Mouse (Mus musculus): Measurements from ENCODE around the gene Plekhn1. TPM values are rescaled to one million over a fixed set of nuclear protein-coding genes. Genes with fewer than 3 reads are reported as not detected.

The Plekhn1 gene
- polyA plus RNA-seq, 1 experiment = 16.1 TPM

DNA sequence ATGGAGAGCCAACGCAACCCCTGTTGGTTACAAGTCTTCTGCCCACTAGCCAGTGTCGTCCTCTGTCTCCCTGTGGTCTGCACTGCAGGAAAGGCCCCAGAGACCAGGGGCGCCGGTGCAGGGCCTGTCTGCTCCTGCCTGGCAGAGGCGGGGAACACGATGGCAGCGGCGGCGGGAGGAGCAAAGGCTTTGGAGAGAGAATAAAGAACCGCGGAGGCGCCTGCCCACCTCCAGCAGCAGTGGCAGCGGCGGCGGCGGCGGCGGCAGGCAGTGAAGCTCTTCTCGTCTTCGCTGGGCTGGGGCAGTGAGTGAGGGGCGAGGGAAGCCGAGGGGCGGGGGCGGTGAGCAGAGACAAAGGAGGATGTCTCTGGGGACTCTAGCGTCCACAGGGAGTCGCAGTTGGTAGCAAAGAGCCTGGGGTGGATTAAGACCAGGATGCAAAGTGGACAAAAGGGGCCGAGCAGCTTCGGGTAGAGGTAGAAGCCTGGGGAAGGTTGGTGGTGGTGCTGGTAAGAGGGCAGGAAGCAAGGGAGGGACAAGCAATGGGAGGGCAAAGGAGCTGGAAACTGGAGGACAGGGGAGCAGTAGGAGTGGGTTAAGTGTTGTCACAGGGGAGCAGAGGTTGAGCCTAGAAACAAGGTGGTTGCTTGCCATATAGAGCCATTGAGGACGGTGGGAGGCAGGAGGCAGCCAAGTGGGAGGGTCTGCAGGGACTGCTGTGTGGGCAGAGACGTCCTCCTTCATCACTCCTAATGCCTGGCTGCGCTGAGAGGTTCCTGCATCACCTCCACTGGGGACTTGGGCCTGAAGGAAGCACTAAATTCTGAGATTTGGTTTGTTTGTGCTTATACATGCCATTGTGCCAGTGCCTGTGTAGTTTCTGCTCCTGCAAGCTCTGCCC is 48.5 kb downstream of the Plekhn1 start:
- H3K4me1 ChIP-seq = peaks cover 40% of the 10 kb centered on the region
- peaks cover 2% of the 10 kb centered on the region for H3K36me3 ChIP-seq (replicated peaks; ENCODE audit: low read length)
- no peaks in the 10 kb centered on the region for H3K9me3 ChIP-seq
- H3K27me3 ChIP-seq (replicated peaks) = peaks cover 81% of the 10 kb centered on the region
- peak overlapping the region; percentile 64 for H3K4me3 ChIP-seq (replicated peaks)
- TF ChIP-seq GATA1 (IDR thresholded peaks at IDR 0.05; ENCODE audit: borderline replicate concordance, low read length) = no peak
- no peak for TF ChIP-seq FLI1 (IDR thresholded peaks at IDR 0.05; ENCODE audit: low read length)

GRCm38 (mm10) chr4:156185456-156185949 is 49.2 kb downstream of the Plekhn1 start:
- H3K4me3 ChIP-seq (replicated peaks) = no peak overlapping the region
- TF ChIP-seq FLI1 (IDR thresholded peaks at IDR 0.05; ENCODE audit: low read length) (no peak), GATA1 (IDR thresholded peaks at IDR 0.05; ENCODE audit: borderline replicate concordance, low read length) (no peak)
- H3K36me3 ChIP-seq (replicated peaks; ENCODE audit: low read length) = peaks cover 2% of the 10 kb centered on the region
- H3K4me1 ChIP-seq = peaks cover 40% of the 10 kb centered on the region
- no peaks in the 10 kb centered on the region for H3K9me3 ChIP-seq
- peaks cover 79% of the 10 kb centered on the region for H3K27me3 ChIP-seq (replicated peaks)

GRCm38 (mm10) chr4:156184291-156184954 is 50.2 kb downstream of the Plekhn1 start:
- Histone ChIP-seq H3K9me3 (no peaks in the 10 kb centered on the region), H3K27me3 (replicated peaks) (peaks cover 75% of the 10 kb centered on the region), H3K4me1 (peaks cover 40% of the 10 kb centered on the region), H3K36me3 (replicated peaks; ENCODE audit: low read length) (peaks cover 2% of the 10 kb centered on the region), H3K4me3 (replicated peaks) (no peak overlapping the region)
- TF ChIP-seq GATA1 (IDR thresholded peaks at IDR 0.05; ENCODE audit: borderline replicate concordance, low read length) = no peak
- no peak for TF ChIP-seq FLI1 (IDR thresholded peaks at IDR 0.05; ENCODE audit: low read length)

DNA sequence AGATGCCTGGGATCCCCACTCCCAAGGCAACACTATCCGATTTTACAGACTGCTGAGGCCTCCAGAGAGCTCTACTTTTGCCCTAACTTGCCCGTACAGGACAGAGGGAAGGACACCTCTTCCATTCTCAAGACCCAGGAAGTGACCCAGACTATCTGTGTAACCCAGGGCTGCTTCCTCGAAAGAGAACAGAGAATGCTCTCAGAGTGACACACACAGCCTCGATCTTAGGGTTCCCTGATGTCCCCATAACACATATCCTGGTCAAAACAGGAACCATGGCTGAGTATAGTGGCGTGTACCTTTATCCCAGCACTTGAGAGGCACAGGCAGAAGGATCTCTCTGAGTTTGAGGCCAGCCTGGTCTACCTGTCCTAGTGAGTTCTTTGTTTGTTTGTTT is 50.9 kb downstream of the Plekhn1 start:
- no peak for TF ChIP-seq FLI1 (IDR thresholded peaks at IDR 0.05; ENCODE audit: low read length)
- TF ChIP-seq GATA1 (IDR thresholded peaks at IDR 0.05; ENCODE audit: borderline replicate concordance, low read length) = no peak
- no peak overlapping the region for H3K4me3 ChIP-seq (replicated peaks)
- H3K9me3 ChIP-seq = no peaks in the 10 kb centered on the region
- peaks cover 73% of the 10 kb centered on the region for H3K27me3 ChIP-seq (replicated peaks)
- peaks cover 8% of the 10 kb centered on the region for H3K36me3 ChIP-seq (replicated peaks; ENCODE audit: low read length)
- H3K4me1 ChIP-seq = peaks cover 37% of the 10 kb centered on the region

DNA sequence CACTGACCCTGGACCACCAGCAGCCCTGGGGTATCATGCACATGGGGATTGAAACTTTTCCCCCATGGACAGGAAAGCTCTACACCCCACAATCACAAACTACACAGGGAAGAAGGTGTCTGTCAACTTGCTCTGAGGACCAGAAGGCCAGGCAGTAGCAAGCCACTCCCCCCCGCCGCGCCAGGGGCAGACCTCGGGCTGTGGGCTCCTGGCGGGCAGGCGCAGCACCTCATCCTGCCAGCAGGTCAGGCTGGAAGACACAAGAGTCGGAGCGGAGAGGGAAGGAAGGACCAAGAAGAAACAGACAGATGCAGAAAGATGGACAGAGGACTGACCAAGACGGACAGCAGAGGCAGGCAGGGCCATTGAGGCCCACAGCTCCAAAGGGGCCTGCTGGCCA is 57.0 kb downstream of the Plekhn1 start:
- TF ChIP-seq FLI1 (IDR thresholded peaks at IDR 0.05; ENCODE audit: low read length) (no peak), GATA1 (IDR thresholded peaks at IDR 0.05; ENCODE audit: borderline replicate concordance, low read length) (no peak)
- no peaks in the 10 kb centered on the region; the same call in 1 of the 2 replicates for H3K4me1 ChIP-seq
- peaks cover 7% of the 10 kb centered on the region for H3K9me3 ChIP-seq
- peaks cover 52% of the 10 kb centered on the region for H3K27me3 ChIP-seq (replicated peaks)
- no peak overlapping the region for H3K4me3 ChIP-seq (replicated peaks)
- H3K36me3 ChIP-seq (replicated peaks; ENCODE audit: low read length) = peaks cover 47% of the 10 kb centered on the region

GRCm38 (mm10) chr4:156171828-156172227 is 62.8 kb downstream of the Plekhn1 start:
- Histone ChIP-seq H3K36me3 (replicated peaks; ENCODE audit: low read length) (peaks cover 49% of the 10 kb centered on the region), H3K4me3 (replicated peaks) (no peak overlapping the region)
- no peak for TF ChIP-seq GATA1 (IDR thresholded peaks at IDR 0.05; ENCODE audit: borderline replicate concordance, low read length)
- no peak for TF ChIP-seq FLI1 (IDR thresholded peaks at IDR 0.05; ENCODE audit: low read length)

More at GRCm38 (mm10) chr4:156171828-156172227, 62.8 kb downstream of the Plekhn1 start:
- H3K9me3 ChIP-seq = no peaks in the 10 kb centered on the region
- no peaks in the 10 kb centered on the region; the same call in 1 of the 2 replicates for H3K4me1 ChIP-seq
- peaks cover 18% of the 10 kb centered on the region for H3K27me3 ChIP-seq (replicated peaks)

Other genes starting within 250 kb of the Plekhn1 start
- gene B3galt6, start 242.2 kb downstream of the Plekhn1 start, polyA plus RNA-seq (2012; ENCODE audit: insufficient read depth, low replicate concordance) = 3.3 and 5.3 TPM in 2 replicates
- 29.6 and 45.2 TPM in 2 replicates for gene Sdf4, start 242.0 kb downstream of the Plekhn1 start, polyA plus RNA-seq (2012; ENCODE audit: insufficient read depth, low replicate concordance)
- gene Tnfrsf4, start 221.0 kb downstream of the Plekhn1 start, polyA plus RNA-seq (2012; ENCODE audit: insufficient read depth, low replicate concordance) = 2.3 and 9.4 TPM in 2 replicates
- 2.9 TPM in 1 of 2 replicates, not detected in the other for gene Tnfrsf18, start 208.7 kb downstream of the Plekhn1 start, polyA plus RNA-seq (2012; ENCODE audit: insufficient read depth, low replicate concordance)
- not detected in 2 replicates for gene Ttll10, start 175.4 kb downstream of the Plekhn1 start, polyA plus RNA-seq (2012; ENCODE audit: insufficient read depth, low replicate concordance)
- 1.6 and 2.1 TPM in 2 replicates for gene 9430015G10Rik, start 124.9 kb downstream of the Plekhn1 start, polyA plus RNA-seq (2012; ENCODE audit: insufficient read depth, low replicate concordance)
- gene Rnf223, start 104.3 kb downstream of the Plekhn1 start, polyA plus RNA-seq (2012; ENCODE audit: insufficient read depth, low replicate concordance) = 0.83 and 1.3 TPM in 2 replicates
- gene Agrn, start 37.4 kb downstream of the Plekhn1 start, polyA plus RNA-seq (2012; ENCODE audit: insufficient read depth, low replicate concordance) = 0.71 and 2.3 TPM in 2 replicates
- gene Isg15, start 34.0 kb downstream of the Plekhn1 start, polyA plus RNA-seq (2012; ENCODE audit: insufficient read depth, low replicate concordance) = 48.7 TPM in 1 of 2 replicates, not detected in the other
- 0.89 and 3.4 TPM in 2 replicates for gene AW011738, start 31.6 kb downstream of the Plekhn1 start, polyA plus RNA-seq (2012; ENCODE audit: insufficient read depth, low replicate concordance)
- not detected in 2 replicates for gene Perm1, start 19.0 kb downstream of the Plekhn1 start, polyA plus RNA-seq (2012; ENCODE audit: insufficient read depth, low replicate concordance)
- gene Noc2l, start 1.2 kb upstream of the Plekhn1 start, polyA plus RNA-seq (2012; ENCODE audit: insufficient read depth, low replicate concordance) = 9.1 and 29.6 TPM in 2 replicates
- gene Samd11, start 20.8 kb upstream of the Plekhn1 start, polyA plus RNA-seq (2012; ENCODE audit: insufficient read depth, low replicate concordance) = 2.5 TPM in 1 of 2 replicates, not detected in the other
- not detected in 2 replicates for gene Vmn2r-ps159, start 96.2 kb upstream of the Plekhn1 start, polyA plus RNA-seq (2012; ENCODE audit: insufficient read depth, low replicate concordance)

Data from megakaryocyte, embryonic 14.5 days (primary cell).